Mouse (Mus musculus): Measurements from ENCODE around the gene 2310011J03Rik. TPM values are rescaled to one million over a fixed set of nuclear protein-coding genes. Genes with fewer than 3 reads are reported as not detected.

The 2310011J03Rik gene
- polyA plus RNA-seq, 1 experiment = 44.0 TPM

DNA sequence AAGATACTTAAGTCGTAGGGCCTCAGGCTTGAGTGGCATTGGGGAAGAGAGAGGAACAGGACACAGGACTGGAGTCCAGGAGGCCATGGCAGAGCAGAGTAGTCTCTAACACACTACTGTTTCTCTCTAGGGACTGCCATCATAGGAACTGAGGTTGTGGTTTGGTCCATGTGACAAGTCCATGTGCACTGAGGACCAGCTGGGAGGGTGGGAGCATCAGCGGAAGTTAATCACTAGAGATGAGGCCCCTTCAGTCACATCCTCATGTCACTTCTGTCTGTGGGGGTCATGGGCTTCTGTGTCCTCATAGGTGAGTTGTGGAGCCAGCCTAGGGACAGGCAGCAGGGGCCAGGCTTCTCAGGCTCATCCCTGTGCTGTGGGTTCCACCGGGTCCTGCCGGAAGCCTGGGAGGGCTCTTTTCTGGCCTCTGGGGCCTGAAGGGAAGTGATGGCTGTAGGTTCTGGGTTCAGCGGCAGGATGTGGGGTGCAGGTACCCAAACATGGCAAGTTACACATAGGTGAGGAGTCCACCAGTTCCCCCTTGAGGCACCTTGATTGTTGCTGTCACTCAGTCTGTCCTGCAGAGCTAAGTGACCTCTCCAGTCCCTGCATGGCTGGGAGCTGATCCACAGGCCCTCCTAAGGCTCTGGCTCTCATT lies 49.0 kb downstream of the 2310011J03Rik start:
- H3K4me3 ChIP-seq = no peak overlapping the region
- H3K4me2 ChIP-seq (ENCODE audit: low read depth) = no peak overlapping the region
- H3K79me2 ChIP-seq (ENCODE audit: control insufficient read depth, insufficient read depth) = peaks cover 84% of the 10 kb centered on the region
- no peaks in the 10 kb centered on the region for H3K27me3 ChIP-seq (ENCODE audit: control insufficient read depth, insufficient read depth, insufficient read length)
- H3ac ChIP-seq (ENCODE audit: control insufficient read depth, insufficient read length) = no peak overlapping the region
- no peak for TF ChIP-seq SRF (IDR thresholded peaks at IDR 0.05; ENCODE audit: control insufficient read depth, insufficient read length, low read depth)
- no peak for TF ChIP-seq MAX (IDR thresholded peaks at IDR 0.05; ENCODE audit: low read depth)
- TF ChIP-seq TCF12 (IDR thresholded peaks at IDR 0.05; ENCODE audit: insufficient read depth, poor library complexity, severe bottlenecking) = no peak
- TF ChIP-seq POLR2A (IDR thresholded peaks at IDR 0.05; ENCODE audit: insufficient read length, low read depth) = no peak
- TF ChIP-seq MYOG (IDR thresholded peaks at IDR 0.05; ENCODE audit: control insufficient read depth in 1 of 3, insufficient read depth in 1 of 3, insufficient read length in 2 of 3, low read depth in 2 of 3) = no peak
- no peak for TF ChIP-seq TCF3 (IDR thresholded peaks at IDR 0.05; ENCODE audit: insufficient read length, low read depth)
- no peak for TF ChIP-seq CEBPB (IDR thresholded peaks at IDR 0.05; ENCODE audit: insufficient read depth, poor library complexity, severe bottlenecking)
- no peak for TF ChIP-seq POLR2AphosphoS2 (IDR thresholded peaks at IDR 0.05; ENCODE audit: insufficient read length, low read depth)
- TF ChIP-seq E2F4 (IDR thresholded peaks at IDR 0.05; ENCODE audit: insufficient read depth) = no peak
- TF ChIP-seq USF1 (IDR thresholded peaks at IDR 0.05; ENCODE audit: low read depth) = no peak
- TF ChIP-seq MYOD1 (IDR thresholded peaks at IDR 0.05; ENCODE audit: control insufficient read depth in 1 of 3, insufficient read length in 2 of 3, low read depth in 2 of 3) = no peak
- TF ChIP-seq REST (IDR thresholded peaks at IDR 0.05; ENCODE audit: insufficient read depth, insufficient read length) = no peak
- H3K36me3 ChIP-seq (ENCODE audit: control insufficient read depth, insufficient read depth) = no peaks in the 10 kb centered on the region

DNA sequence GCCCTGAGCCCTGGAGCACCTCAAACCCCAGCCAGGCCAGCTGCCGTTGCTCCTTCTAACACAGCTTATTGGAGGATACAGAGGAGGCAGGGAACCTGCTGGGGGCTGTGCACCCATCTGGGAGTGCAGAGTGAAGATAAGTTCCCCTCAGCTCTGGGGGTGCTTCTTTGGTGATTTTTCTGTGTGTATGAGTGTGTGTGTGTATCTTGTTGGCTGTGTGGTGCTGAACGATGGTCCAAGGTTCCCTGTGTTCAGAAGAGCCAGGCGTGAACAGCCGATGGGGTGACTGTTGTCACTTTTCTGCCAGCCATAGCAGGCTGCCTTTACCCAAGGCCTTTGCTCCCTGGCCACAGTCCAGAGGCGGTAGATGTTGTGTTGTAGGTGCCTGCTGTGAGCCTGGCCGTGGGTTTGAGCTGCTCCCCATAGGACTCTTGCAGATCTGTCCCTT lies 49.6 kb downstream of the 2310011J03Rik start:
- no peak overlapping the region for H3K4me3 ChIP-seq
- H3ac ChIP-seq (ENCODE audit: control insufficient read depth, insufficient read length) = no peak overlapping the region
- no peak overlapping the region for H3K4me2 ChIP-seq (ENCODE audit: low read depth)
- no peaks in the 10 kb centered on the region for H3K27me3 ChIP-seq (ENCODE audit: control insufficient read depth, insufficient read depth, insufficient read length)
- H3K79me2 ChIP-seq (ENCODE audit: control insufficient read depth, insufficient read depth) = peaks cover 90% of the 10 kb centered on the region
- TF ChIP-seq CEBPB (IDR thresholded peaks at IDR 0.05; ENCODE audit: insufficient read depth, poor library complexity, severe bottlenecking) (no peak), TCF12 (IDR thresholded peaks at IDR 0.05; ENCODE audit: insufficient read depth, poor library complexity, severe bottlenecking) (no peak), MYOG (IDR thresholded peaks at IDR 0.05; ENCODE audit: control insufficient read depth in 1 of 3, insufficient read depth in 1 of 3, insufficient read length in 2 of 3, low read depth in 2 of 3) (peak in 1 of 3 experiments; percentile 7), POLR2AphosphoS2 (IDR thresholded peaks at IDR 0.05; ENCODE audit: insufficient read length, low read depth) (peak; percentile 5)
- no peaks in the 10 kb centered on the region for H3K36me3 ChIP-seq (ENCODE audit: control insufficient read depth, insufficient read depth)

DNA sequence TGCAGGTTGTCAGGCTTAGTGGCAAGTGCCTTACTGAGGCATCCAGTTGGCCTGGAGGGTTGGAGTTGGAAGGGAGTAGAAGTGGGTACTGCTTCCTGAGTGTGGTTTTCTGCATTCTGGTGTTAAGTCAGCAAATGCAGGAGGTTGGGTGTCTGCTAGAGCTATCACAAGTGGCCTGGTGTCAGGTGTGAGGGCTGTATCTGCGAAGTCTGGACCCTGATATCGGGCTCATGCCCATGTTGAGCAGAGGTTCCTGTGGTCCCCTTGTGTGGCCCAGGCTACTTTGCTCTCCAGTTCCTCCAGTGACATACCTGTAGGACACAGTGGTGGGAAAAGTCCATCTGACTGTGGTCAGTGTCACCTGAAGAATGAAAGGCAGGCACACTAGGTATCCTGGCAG lies 50.2 kb downstream of the 2310011J03Rik start:
- Histone ChIP-seq H3K79me2 (ENCODE audit: control insufficient read depth, insufficient read depth) (peaks cover 96% of the 10 kb centered on the region), H3K4me2 (ENCODE audit: low read depth) (no peak overlapping the region), H3K36me3 (ENCODE audit: control insufficient read depth, insufficient read depth) (no peaks in the 10 kb centered on the region), H3K27me3 (ENCODE audit: control insufficient read depth, insufficient read depth, insufficient read length) (no peaks in the 10 kb centered on the region), H3ac (ENCODE audit: control insufficient read depth, insufficient read length) (no peak overlapping the region), H3K4me3 (no peak overlapping the region)
- TF ChIP-seq TCF3 (IDR thresholded peaks at IDR 0.05; ENCODE audit: insufficient read length, low read depth) (no peak), MYOG (IDR thresholded peaks at IDR 0.05; ENCODE audit: control insufficient read depth in 1 of 3, insufficient read depth in 1 of 3, insufficient read length in 2 of 3, low read depth in 2 of 3) (no peak), POLR2AphosphoS2 (IDR thresholded peaks at IDR 0.05; ENCODE audit: insufficient read length, low read depth) (no peak), REST (IDR thresholded peaks at IDR 0.05; ENCODE audit: insufficient read depth, insufficient read length) (no peak), POLR2A (IDR thresholded peaks at IDR 0.05; ENCODE audit: insufficient read length, low read depth) (no peak), TCF12 (IDR thresholded peaks at IDR 0.05; ENCODE audit: insufficient read depth, poor library complexity, severe bottlenecking) (no peak), CEBPB (IDR thresholded peaks at IDR 0.05; ENCODE audit: insufficient read depth, poor library complexity, severe bottlenecking) (no peak), USF1 (IDR thresholded peaks at IDR 0.05; ENCODE audit: low read depth) (no peak), SRF (IDR thresholded peaks at IDR 0.05; ENCODE audit: control insufficient read depth, insufficient read length, low read depth) (no peak), MYOD1 (IDR thresholded peaks at IDR 0.05; ENCODE audit: control insufficient read depth in 1 of 3, insufficient read length in 2 of 3, low read depth in 2 of 3) (no peak), E2F4 (IDR thresholded peaks at IDR 0.05; ENCODE audit: insufficient read depth) (no peak)

Other genes starting within 250 kb of the 2310011J03Rik start
- gene Sbno2, start 215.0 kb downstream of the 2310011J03Rik start, polyA plus RNA-seq (2012; fragmentation: generic; extraction: Trizol) = 44.6 TPM
- 150 TPM for gene Stk11, start 204.7 kb downstream of the 2310011J03Rik start, polyA plus RNA-seq (2012; fragmentation: generic; extraction: Trizol)
- gene Atp5d, start 181.9 kb downstream of the 2310011J03Rik start, polyA plus RNA-seq (2012; fragmentation: generic; extraction: Trizol) = 1,163 TPM
- gene Cbarp, start 179.7 kb downstream of the 2310011J03Rik start, polyA plus RNA-seq (2012; fragmentation: generic; extraction: Trizol) = 10.0 TPM
- gene Midn, start 172.3 kb downstream of the 2310011J03Rik start, polyA plus RNA-seq (2012; fragmentation: generic; extraction: Trizol) = 131 TPM
- 54.2 TPM for gene Cirbp, start 154.6 kb downstream of the 2310011J03Rik start, polyA plus RNA-seq (2012; fragmentation: generic; extraction: Trizol)
- 23.5 TPM for gene 1600002K03Rik, start 147.6 kb downstream of the 2310011J03Rik start, polyA plus RNA-seq (2012; fragmentation: generic; extraction: Trizol)
- gene Efna2, start 141.1 kb downstream of the 2310011J03Rik start, polyA plus RNA-seq (2012; fragmentation: generic; extraction: Trizol) = 3.6 TPM
- gene Mum1, start 94.1 kb downstream of the 2310011J03Rik start, polyA plus RNA-seq (2012; fragmentation: generic; extraction: Trizol) = 30.7 TPM
- 407 TPM for gene Ndufs7, start 71.4 kb downstream of the 2310011J03Rik start, polyA plus RNA-seq (2012; fragmentation: generic; extraction: Trizol)
- 162 TPM for gene Gamt, start 59.5 kb downstream of the 2310011J03Rik start, polyA plus RNA-seq (2012; fragmentation: generic; extraction: Trizol)
- gene Dazap1, start 59.1 kb downstream of the 2310011J03Rik start, polyA plus RNA-seq (2012; fragmentation: generic; extraction: Trizol) = 123 TPM
- 4,761 TPM for gene Rps15, start 28.1 kb downstream of the 2310011J03Rik start, polyA plus RNA-seq (2012; fragmentation: generic; extraction: Trizol)
- gene Apc2, start 24.6 kb downstream of the 2310011J03Rik start, polyA plus RNA-seq (2012; fragmentation: generic; extraction: Trizol) = 0.24 TPM
- 2.1 TPM for gene Pcsk4, start 9.0 kb upstream of the 2310011J03Rik start, polyA plus RNA-seq (2012; fragmentation: generic; extraction: Trizol)
- gene Reep6, start 9.4 kb upstream of the 2310011J03Rik start, polyA plus RNA-seq (2012; fragmentation: generic; extraction: Trizol) = 25.7 TPM
- 57.8 TPM for gene Adamtsl5, start 27.9 kb upstream of the 2310011J03Rik start, polyA plus RNA-seq (2012; fragmentation: generic; extraction: Trizol)
- 0.05 TPM for gene Plk5, start 35.9 kb upstream of the 2310011J03Rik start, polyA plus RNA-seq (2012; fragmentation: generic; extraction: Trizol)
- 29.6 TPM for gene Mex3d, start 67.1 kb upstream of the 2310011J03Rik start, polyA plus RNA-seq (2012; fragmentation: generic; extraction: Trizol)
- 190 TPM for gene Mbd3, start 79.0 kb upstream of the 2310011J03Rik start, polyA plus RNA-seq (2012; fragmentation: generic; extraction: Trizol)
- gene Uqcr11, start 86.3 kb upstream of the 2310011J03Rik start, polyA plus RNA-seq (2012; fragmentation: generic; extraction: Trizol) = 1,247 TPM
- 67.5 TPM for gene Tcf3, start 113.1 kb upstream of the 2310011J03Rik start, polyA plus RNA-seq (2012; fragmentation: generic; extraction: Trizol)
- gene Onecut3, start 174.3 kb upstream of the 2310011J03Rik start, polyA plus RNA-seq (2012; fragmentation: generic; extraction: Trizol) = not detected
- gene Atp8b3, start 218.6 kb upstream of the 2310011J03Rik start, polyA plus RNA-seq (2012; fragmentation: generic; extraction: Trizol) = 0.08 TPM
- gene Rexo1, start 241.0 kb upstream of the 2310011J03Rik start, polyA plus RNA-seq (2012; fragmentation: generic; extraction: Trizol) = 18.8 TPM